Mouse (Mus musculus): ENCODE measurements around the gene Sgce.
"Not testable (repeated sequence)": the region's sequence is repeated elsewhere in the genome, so short reads cannot be mapped to it uniquely, and the experiment has no call there.

Sgce gene

DNA sequence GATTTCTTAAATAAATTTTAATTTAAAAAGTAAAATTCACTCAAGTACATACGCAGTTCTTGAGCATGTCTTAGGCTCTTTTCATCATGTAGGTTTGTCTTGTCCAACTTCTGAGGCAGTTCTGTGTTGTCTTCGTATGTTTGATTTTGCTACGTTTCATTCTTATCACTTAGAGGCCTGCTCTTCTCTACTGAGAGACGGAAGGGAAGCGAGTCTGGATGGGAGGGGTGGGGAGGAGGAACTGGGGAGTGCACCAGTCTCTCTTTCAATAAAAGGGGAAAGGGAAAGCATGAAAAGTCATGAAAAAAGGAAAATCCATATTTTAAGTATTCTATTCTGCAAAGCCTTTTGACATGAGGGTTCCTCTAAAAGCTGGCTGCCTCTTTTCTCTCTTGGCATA lies 91.5 kb downstream of the Sgce start:
- Histone ChIP-seq H3K9me3 (ENCODE audit: low read length) (no peaks in the 10 kb centered on the region), H3K4me3 (replicated peaks; ENCODE audit: low read length) (no peak overlapping the region), H3K36me3 (ENCODE audit: insufficient read depth, low read length) (no peaks in the 10 kb centered on the region), H3K4me1 (replicated peaks; ENCODE audit: low read depth, low read length) (peaks cover 21% of the 10 kb centered on the region), H3K27me3 (ENCODE audit: insufficient read depth, low read length) (peaks cover 34% of the 10 kb centered on the region)
- TF ChIP-seq CTCF (conservative IDR thresholded peaks at IDR 0.05; ENCODE audit: low read length) (no peak), POU5F1 (IDR thresholded peaks at IDR 0.05; ENCODE audit: borderline replicate concordance, low read length) (no peak), NANOG (IDR thresholded peaks at IDR 0.05; ENCODE audit: borderline replicate concordance, low read length) (no peak)

DNA sequence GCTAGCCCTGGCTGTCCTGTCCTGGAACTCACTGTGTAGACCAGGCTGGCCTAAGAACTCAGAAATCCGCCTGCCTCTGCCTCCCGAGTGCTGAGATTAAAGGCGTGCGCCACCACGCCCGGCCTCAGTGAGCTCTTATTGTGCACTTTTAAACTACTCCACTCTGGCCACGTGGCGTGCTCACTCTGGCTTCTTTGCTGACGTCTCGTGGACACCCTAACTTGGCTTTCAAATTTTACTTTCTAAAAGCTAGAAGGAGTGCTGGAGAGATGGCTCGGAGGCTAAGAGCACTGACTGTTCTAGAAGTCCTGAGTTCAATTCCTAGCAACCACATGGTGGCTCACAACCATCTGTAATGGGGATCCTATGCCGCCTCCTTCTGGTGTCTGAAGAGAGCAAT lies 93.3 kb downstream of the Sgce start:
- peaks cover 29% of the 10 kb centered on the region for H3K27me3 ChIP-seq (ENCODE audit: insufficient read depth, low read length)
- peaks cover 20% of the 10 kb centered on the region for H3K4me1 ChIP-seq (replicated peaks; ENCODE audit: low read depth, low read length)
- H3K9me3 ChIP-seq (ENCODE audit: low read length); H3K36me3 ChIP-seq (ENCODE audit: insufficient read depth, low read length); H3K4me3 ChIP-seq (replicated peaks; ENCODE audit: low read length): not testable (repeated sequence)

DNA sequence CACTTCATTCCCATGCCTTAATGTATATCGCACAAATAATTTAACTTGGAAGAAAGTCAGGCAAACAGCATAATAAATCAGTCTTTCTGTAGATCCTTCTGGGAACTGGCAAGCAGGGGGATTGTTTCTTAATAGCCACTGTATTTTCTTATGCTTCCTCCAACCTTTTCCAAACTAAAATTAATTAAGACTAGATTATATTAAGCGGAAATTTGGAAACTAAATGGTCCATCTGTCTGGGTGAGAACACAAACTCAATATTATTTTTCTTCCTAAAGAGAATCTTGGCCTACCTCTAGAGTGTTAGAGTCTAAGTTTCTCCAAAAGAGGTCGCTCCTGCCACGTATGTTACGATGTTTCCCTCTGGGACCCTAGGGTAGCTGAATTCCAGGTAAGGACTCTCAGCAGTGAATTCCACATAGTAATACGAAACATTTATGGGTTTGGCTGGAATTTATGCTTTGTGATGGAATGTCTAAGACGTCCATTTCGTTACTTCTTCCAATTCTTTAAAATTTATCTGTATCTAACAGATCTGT lies 94.3 kb downstream of the Sgce start:
- Histone ChIP-seq H3K4me1 (replicated peaks; ENCODE audit: low read depth, low read length) (peaks cover 18% of the 10 kb centered on the region), H3K9me3 (ENCODE audit: low read length) (no peaks in the 10 kb centered on the region), H3K27me3 (ENCODE audit: insufficient read depth, low read length) (peaks cover 29% of the 10 kb centered on the region), H3K4me3 (replicated peaks; ENCODE audit: low read length) (no peak overlapping the region), H3K36me3 (ENCODE audit: insufficient read depth, low read length) (no peaks in the 10 kb centered on the region)
- TF ChIP-seq CTCF (conservative IDR thresholded peaks at IDR 0.05; ENCODE audit: low read length) (peak; percentile 40), NANOG (IDR thresholded peaks at IDR 0.05; ENCODE audit: borderline replicate concordance, low read length) (no peak), POU5F1 (IDR thresholded peaks at IDR 0.05; ENCODE audit: borderline replicate concordance, low read length) (no peak)

DNA sequence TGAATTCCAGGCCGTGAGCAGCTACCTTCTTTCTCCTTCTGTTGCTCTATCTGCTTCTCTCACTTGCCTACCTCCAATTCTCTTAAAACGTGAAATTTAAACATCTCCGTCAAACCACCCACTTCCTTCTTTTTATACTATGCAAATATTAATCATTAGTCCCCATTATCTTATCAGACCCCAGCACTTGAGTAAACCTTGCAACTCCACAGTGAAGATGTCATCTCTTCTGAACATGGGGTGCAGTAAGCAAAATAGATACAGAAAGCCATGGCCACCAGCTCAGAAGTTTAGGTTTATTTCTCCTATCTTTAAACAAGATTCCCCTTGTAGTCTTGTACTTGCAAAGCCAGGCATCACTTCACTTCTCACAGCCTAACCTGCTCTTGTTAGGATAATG lies 99.7 kb downstream of the Sgce start:
- Histone ChIP-seq H3K36me3 (ENCODE audit: insufficient read depth, low read length) (no peaks in the 10 kb centered on the region), H3K27me3 (ENCODE audit: insufficient read depth, low read length) (peaks cover 23% of the 10 kb centered on the region), H3K4me1 (replicated peaks; ENCODE audit: low read depth, low read length) (no peaks in the 10 kb centered on the region), H3K4me3 (replicated peaks; ENCODE audit: low read length) (no peak overlapping the region), H3K9me3 (ENCODE audit: low read length) (no peaks in the 10 kb centered on the region)
- TF ChIP-seq CTCF (conservative IDR thresholded peaks at IDR 0.05; ENCODE audit: low read length) = no peak
- no peak for TF ChIP-seq NANOG (IDR thresholded peaks at IDR 0.05; ENCODE audit: borderline replicate concordance, low read length)
- TF ChIP-seq POU5F1 (IDR thresholded peaks at IDR 0.05; ENCODE audit: borderline replicate concordance, low read length) = no peak

DNA sequence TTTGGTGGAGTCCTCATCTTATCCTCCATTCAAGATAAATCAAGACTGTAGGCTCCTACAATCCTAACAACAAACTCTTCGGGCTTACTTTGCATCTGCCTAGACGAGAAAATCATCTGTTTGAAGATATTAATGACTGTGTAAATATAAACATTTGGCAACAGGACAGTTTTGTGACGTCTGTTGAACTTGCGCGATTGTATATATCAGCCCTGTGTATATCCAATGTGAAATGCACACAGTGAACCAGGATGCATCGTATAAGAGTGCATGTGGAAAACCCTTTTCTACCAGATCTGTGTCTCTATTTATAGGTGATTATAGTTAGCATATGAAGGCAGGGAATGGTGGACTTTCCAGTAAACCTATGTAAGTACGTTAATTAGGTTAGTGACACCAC lies 104.9 kb downstream of the Sgce start:
- H3K4me1 ChIP-seq (replicated peaks; ENCODE audit: low read depth, low read length) = no peaks in the 10 kb centered on the region
- H3K9me3 ChIP-seq (ENCODE audit: low read length) = peaks cover 9% of the 10 kb centered on the region
- no peak for TF ChIP-seq POU5F1 (IDR thresholded peaks at IDR 0.05; ENCODE audit: borderline replicate concordance, low read length)
- TF ChIP-seq CTCF (conservative IDR thresholded peaks at IDR 0.05; ENCODE audit: low read length) = no peak
- TF ChIP-seq NANOG (IDR thresholded peaks at IDR 0.05; ENCODE audit: borderline replicate concordance, low read length) = no peak
- H3K4me3 ChIP-seq (replicated peaks; ENCODE audit: low read length) = no peak overlapping the region
- H3K27me3 ChIP-seq (ENCODE audit: insufficient read depth, low read length) = peaks cover 23% of the 10 kb centered on the region
- H3K36me3 ChIP-seq (ENCODE audit: insufficient read depth, low read length) = no peaks in the 10 kb centered on the region

DNA sequence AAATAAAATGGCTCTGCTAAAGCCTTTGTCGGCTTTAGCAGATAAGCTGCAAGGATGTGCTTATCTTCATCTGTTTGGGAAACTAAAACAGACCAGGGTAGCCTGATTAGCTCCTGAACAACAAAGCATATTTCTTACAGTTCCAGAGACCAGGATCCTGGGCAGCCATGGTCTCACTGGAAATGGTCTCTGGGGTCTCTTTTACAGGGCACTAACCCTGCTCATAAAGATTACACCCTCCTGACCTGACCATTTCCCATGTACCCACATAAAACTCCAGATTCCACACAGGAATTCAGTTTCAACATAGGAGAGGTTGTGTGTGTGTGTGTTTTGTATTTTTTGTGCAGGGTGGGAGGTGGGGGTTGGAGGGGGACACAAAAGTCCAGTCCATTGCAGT lies 112.2 kb downstream of the Sgce start:
- H3K4me3 ChIP-seq (replicated peaks; ENCODE audit: low read length) = no peak overlapping the region

DNA sequence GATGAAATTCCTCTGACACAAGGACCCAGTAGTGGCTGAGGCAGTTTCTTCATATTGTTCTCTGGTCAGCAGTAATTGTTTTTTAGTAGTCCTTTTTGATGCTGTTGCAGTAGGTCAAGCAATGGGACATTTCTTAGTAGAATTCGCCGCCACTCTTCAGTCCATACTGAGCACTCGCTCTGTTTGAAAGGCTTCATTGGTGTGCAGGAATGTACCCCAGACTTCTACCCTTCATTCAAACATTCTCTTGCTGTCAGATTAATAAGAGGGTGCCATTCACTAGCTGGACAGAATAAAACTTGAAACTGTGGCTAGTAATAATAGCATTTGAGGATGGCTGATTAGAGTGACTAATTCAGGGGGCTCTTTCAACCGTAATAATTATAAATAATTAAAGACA lies 113.8 kb downstream of the Sgce start:
- Histone ChIP-seq H3K27me3 (ENCODE audit: insufficient read depth, low read length) (peaks cover 31% of the 10 kb centered on the region), H3K36me3 (ENCODE audit: insufficient read depth, low read length) (no peaks in the 10 kb centered on the region), H3K9me3 (ENCODE audit: low read length) (peaks cover 8% of the 10 kb centered on the region), H3K4me1 (replicated peaks; ENCODE audit: low read depth, low read length) (no peaks in the 10 kb centered on the region), H3K4me3 (replicated peaks; ENCODE audit: low read length) (no peak overlapping the region)
- TF ChIP-seq CTCF (conservative IDR thresholded peaks at IDR 0.05; ENCODE audit: low read length) (no peak), POU5F1 (IDR thresholded peaks at IDR 0.05; ENCODE audit: borderline replicate concordance, low read length) (no peak), NANOG (IDR thresholded peaks at IDR 0.05; ENCODE audit: borderline replicate concordance, low read length) (no peak)

More for the DNA sequence above, 112.2 kb downstream of the Sgce start:
- no peaks in the 10 kb centered on the region for H3K36me3 ChIP-seq (ENCODE audit: insufficient read depth, low read length)
- H3K4me1 ChIP-seq (replicated peaks; ENCODE audit: low read depth, low read length) = no peaks in the 10 kb centered on the region
- peaks cover 9% of the 10 kb centered on the region for H3K9me3 ChIP-seq (ENCODE audit: low read length)
- peaks cover 24% of the 10 kb centered on the region for H3K27me3 ChIP-seq (ENCODE audit: insufficient read depth, low read length)
- TF ChIP-seq POU5F1 (IDR thresholded peaks at IDR 0.05; ENCODE audit: borderline replicate concordance, low read length) = no peak
- no peak for TF ChIP-seq NANOG (IDR thresholded peaks at IDR 0.05; ENCODE audit: borderline replicate concordance, low read length)
- TF ChIP-seq CTCF (conservative IDR thresholded peaks at IDR 0.05; ENCODE audit: low read length) = no peak

DNA sequence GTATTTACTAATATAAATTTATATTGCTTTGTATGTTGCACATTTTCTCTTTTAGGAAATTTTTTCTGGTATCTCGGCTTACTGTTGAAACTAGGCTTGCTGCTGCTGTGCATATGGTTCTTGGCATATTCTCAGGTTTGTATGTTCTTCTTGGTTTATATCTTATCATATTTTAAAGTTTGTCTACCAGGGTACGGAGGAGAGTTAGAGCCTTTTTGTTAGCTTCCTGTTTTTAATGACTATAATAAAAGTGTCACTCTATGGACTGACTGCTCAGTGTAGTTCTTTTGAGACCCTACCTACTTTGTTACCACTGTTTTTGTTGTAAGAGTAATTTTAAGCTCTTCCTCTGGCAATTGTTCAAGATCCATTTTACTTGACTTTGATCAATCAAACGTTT lies 115.5 kb downstream of the Sgce start:
- H3K27me3 ChIP-seq (ENCODE audit: insufficient read depth, low read length) = peaks cover 33% of the 10 kb centered on the region
- no peak for TF ChIP-seq NANOG (IDR thresholded peaks at IDR 0.05; ENCODE audit: borderline replicate concordance, low read length)
- no peak for TF ChIP-seq POU5F1 (IDR thresholded peaks at IDR 0.05; ENCODE audit: borderline replicate concordance, low read length)
- no peak for TF ChIP-seq CTCF (conservative IDR thresholded peaks at IDR 0.05; ENCODE audit: low read length)
- H3K9me3 ChIP-seq (ENCODE audit: low read length) = no peaks in the 10 kb centered on the region
- H3K36me3 ChIP-seq (ENCODE audit: insufficient read depth, low read length) = no peaks in the 10 kb centered on the region
- H3K4me3 ChIP-seq (replicated peaks; ENCODE audit: low read length) = no peak overlapping the region
- no peaks in the 10 kb centered on the region for H3K4me1 ChIP-seq (replicated peaks; ENCODE audit: low read depth, low read length)
